Mouse (Mus musculus): Measurements from ENCODE around the gene A730071L15Rik.

Gene A730071L15Rik

GRCm38 (mm10) chr11:6183246-6183645, 16.6 kb upstream of the A730071L15Rik start:
- no peak for DNase-seq (ENCODE audit: low spot score)

GRCm38 (mm10) chr11:6184202-6184935, 15.5 kb upstream of the A730071L15Rik start:
- no peak for DNase-seq (ENCODE audit: low spot score)

GRCm38 (mm10) chr11:6187399-6187798, 12.4 kb upstream of the A730071L15Rik start:
- no peak for DNase-seq (ENCODE audit: low spot score)

- DNase-seq (ENCODE audit: low spot score), result peak; percentile 87
Observed at GRCm38 (mm10) chr11:6187878-6188277, 12.0 kb upstream of the A730071L15Rik start.

GRCm38 (mm10) chr11:6196780-6197179, 3.0 kb upstream of the A730071L15Rik start:
- DNase-seq (ENCODE audit: low spot score), result no peak

DNA sequence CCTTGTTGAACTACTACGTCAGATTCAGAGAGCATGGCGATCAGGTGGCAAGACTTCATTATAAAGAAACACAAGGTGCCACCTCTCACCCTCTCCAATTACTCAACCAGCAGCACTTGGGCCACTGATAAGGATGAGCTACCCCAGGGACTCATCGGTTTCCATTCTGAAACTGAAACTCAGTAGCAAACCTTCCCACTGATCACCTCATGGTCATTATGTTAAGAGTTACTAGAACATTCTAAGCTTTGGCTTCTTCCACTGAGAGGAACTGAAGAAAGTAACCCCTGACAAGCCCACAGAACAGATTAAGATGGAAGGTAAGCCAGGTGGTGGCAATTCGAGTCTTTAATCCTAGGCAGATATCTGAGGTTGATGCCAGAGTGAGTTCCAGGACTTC, 1.4 kb upstream of the A730071L15Rik start:
- DNase-seq (ENCODE audit: low spot score), result no peak

DNA sequence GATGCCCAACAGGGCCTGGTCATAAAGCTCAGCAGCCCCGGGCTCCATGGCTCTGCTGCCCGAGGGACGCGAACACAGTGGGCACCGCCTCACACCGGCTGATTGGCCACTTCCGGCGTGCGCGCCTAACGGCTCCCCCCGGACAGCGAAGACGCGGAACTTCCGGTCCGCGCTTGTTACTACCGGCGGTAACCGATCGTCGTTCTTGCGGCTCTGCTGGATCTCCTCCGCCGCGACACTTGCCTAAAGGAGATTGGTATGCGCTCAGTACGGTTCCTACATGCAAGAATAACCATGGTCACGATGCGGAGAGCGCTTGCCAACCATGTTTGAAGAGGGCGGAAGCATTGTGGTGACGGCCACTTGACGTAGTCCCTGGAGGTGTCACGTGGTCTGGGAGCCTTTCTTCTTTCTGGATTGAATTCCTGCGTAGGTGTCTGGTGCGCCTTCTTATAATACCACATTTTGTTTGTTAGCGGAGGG, 299 bp downstream of the A730071L15Rik start, which contains the start of gene Nudcd3:
Gene Nudcd3, minus strand, starts transcription at position 329 of the 483 bp plus-strand sequence.
- DNase-seq (ENCODE audit: low spot score), result peak; percentile 75

DNA sequence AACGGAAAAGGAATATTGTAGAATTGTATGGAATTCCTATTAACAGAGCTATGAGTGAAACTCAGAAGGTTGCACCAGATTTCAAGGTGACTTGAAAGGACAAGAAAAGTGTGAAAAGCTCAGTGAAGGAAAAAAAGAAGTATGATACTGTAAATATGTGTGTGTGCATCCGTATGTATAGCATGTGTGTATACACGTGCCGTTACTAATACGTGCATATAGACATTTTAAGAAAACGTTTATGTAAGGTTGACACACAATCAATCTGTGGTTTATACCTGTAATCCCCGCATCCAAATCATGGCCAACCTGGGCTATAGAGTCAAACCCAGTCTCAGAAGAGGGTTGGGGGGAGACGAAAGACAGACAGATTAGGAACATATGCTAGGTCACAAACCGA, 741 bp downstream of the A730071L15Rik start:
- DNase-seq (ENCODE audit: low spot score), result no peak

- DNase-seq (ENCODE audit: low spot score), result no peak
Observed at GRCm38 (mm10) chr11:6207090-6207489, 7.3 kb downstream of the A730071L15Rik start.

GRCm38 (mm10) chr11:6208158-6208557, 8.3 kb downstream of the A730071L15Rik start:
- DNase-seq (ENCODE audit: low spot score), result no peak

GRCm38 (mm10) chr11:6216834-6217233, 17.0 kb downstream of the A730071L15Rik start:
- no peak for DNase-seq (ENCODE audit: low spot score)

- no peak for DNase-seq (ENCODE audit: low spot score)
Observed at GRCm38 (mm10) chr11:6218189-6218896, 18.5 kb downstream of the A730071L15Rik start.

DNA sequence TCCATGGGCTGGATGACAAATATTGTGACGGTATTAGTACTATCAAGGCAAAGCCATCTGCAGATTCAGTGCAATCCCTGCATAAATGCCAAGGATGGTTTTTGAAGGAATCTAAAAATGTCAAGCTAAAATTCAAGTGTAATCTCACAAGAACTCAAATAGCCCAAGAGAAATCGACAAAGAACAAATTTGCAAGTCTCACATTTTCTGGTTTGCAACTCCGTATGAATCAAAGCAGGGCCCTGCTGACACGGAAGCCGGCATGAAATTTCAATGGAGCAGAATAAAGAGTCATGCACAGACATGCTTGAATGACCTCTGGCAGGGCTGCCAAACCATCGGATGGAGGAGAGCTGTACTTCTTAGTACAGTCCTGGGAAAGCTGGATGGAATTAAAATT, 20.1 kb downstream of the A730071L15Rik start:
- no peak for DNase-seq (ENCODE audit: low spot score)

DNA sequence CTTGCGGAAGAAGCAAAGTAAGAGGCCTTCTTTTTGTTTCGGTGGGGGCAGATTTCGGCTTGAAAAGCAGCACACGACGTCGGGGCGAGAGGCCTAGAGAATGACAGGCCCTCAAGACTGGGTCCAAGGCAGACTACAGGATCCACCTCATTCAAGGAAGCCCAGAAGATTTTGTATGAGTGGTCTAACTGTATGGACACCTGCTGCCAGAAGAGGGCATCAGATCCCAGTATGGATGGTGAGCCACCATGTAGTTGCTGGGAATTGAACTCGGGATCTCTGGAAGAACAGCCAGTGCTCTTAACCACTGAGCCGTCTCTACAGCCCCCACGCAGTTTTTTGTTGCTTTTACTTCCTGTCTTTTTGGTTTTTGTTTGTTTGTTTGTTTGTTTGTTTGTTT, 22.4 kb downstream of the A730071L15Rik start:
- DNase-seq (ENCODE audit: low spot score), result no peak

DNA sequence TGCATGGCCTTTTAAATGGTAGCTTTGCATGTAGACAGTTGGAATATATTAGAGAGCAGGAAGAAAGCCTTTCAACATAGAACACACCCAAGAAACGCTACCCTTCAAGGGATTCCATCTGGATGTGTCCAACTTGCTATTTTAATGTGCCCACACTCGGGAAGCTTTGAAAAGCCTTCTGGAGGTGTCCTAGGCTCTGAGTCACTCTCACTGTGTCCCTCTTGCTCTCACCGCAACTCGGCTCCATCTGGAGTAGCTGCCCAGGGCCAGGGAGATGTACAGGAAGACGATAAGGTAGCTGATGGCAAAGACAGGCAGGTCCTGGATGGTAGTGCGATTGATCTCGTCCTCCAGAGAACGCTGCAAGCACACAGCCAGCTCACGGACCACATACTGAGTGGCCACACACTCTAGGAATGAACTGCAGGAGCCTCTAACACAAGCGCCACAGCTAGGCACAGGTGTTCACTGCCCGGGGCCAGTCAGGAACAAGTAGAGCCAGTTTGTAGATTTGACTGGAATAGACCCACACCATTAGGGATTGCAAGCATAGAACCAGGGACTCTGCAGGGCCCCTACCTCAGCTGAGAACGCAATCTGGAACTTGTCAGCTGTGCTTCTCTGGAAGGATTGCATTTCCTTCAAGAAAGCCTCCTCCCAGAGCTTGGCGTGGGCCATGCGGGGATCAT, 24.9 kb downstream of the A730071L15Rik start:
- no peak for DNase-seq (ENCODE audit: low spot score)

DNA sequence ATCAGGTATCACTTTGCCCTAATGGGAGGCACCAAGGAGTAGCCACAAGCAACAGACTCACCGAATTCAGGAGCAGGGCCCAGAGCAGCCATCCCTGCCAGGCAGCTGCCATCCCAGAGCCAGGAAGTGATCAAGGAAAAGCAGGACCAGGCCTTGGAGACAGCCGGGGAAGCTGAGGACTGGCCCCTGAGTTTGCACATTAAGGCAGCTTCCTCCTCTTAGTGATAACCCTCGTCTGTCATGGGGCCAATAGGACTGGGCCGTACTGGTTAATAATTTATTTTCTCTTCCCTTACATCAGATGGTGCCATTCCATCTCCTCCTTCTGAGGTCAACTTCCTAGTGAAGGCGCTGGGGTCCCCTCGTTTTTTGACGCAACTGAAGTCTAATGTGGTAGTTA, 30.2 kb downstream of the A730071L15Rik start, which contains the start of gene Npc1l1:
Gene Npc1l1, minus strand, starts transcription at position 132 of the 400 bp plus-strand sequence.
- DNase-seq (ENCODE audit: low spot score), result no peak

- DNase-seq (ENCODE audit: low spot score), result no peak
Observed at GRCm38 (mm10) chr11:6233025-6233424, 33.2 kb downstream of the A730071L15Rik start.

DNA sequence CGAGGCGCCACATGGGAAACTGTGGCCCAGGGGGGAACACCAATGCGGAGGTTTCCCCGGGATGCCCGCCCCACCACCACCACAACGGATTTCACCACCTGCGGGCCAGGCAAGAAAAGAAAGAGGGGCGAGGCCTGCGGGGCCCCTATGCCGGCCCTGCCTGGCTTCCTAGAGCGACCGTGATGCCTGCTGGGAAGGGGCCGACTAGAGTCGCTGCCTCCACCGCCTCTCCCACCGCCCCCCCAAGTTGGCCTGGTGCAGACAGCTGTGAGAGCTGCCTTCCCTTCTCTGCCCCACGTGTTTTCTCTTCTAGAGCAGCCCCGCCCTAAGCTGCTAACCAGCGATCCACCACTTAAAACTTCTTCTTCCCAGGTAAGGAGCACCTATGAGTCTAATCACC, 44.9 kb downstream of the A730071L15Rik start:
- no peak for DNase-seq (ENCODE audit: low spot score)
